Mouse (Mus musculus) intestine, postnatal 0 days (tissue): ENCODE results near the gene Kptn. TPM values are rescaled to one million over a fixed set of nuclear protein-coding genes. Genes with fewer than 3 reads are reported as not detected.

Experiments used
- ATAC-seq: fragments of 200-750 bp; cut with Nextera tagmentation; 2 replicates; pipeline ENCODE4 v1.8.0; 2017; ENCODE audit warnings: mild to moderate bottlenecking, moderate TSS enrichment, moderate library complexity
- H3K27ac ChIP-seq: fragments of 300-500 bp; sonication (generic); 2 replicates; pipeline ENCODE4 v1.5.1; 2014; ENCODE audit warnings: mild to moderate bottlenecking, low read depth, low read length, moderate library complexity
- H3K27me3 ChIP-seq: fragments of 300-500 bp; sonication (generic); replicated peaks from 2 replicates; pipeline ENCODE4 v1.6.1; 2014; ENCODE audit warnings: low read length, mixed read lengths; ENCODE audit not compliant: control insufficient read depth, insufficient read depth
- H3K36me3 ChIP-seq: fragments of 300-500 bp; sonication (generic); 2 replicates; pipeline ENCODE4 v1.6.1; 2014; ENCODE audit warnings: mild to moderate bottlenecking, moderate library complexity; ENCODE audit not compliant: control insufficient read depth, insufficient read depth
- H3K4me1 ChIP-seq: fragments of 300-500 bp; sonication (generic); replicated peaks from 2 replicates; pipeline ENCODE4 v1.6.1; 2014; ENCODE audit warnings: antibody characterized with exemption, low read length, mixed read lengths; ENCODE audit not compliant: control insufficient read depth, insufficient read depth
- H3K4me2 ChIP-seq: fragments of 300-500 bp; sonication (generic); replicated peaks from 2 replicates; pipeline ENCODE4 v1.6.1; 2014; ENCODE audit warnings: low read depth, mild to moderate bottlenecking, moderate library complexity
- H3K4me3 ChIP-seq: fragments of 300-500 bp; sonication (generic); 2 replicates; pipeline ENCODE4 v1.5.1; 2014; ENCODE audit warnings: low read depth, low read length
- H3K9ac ChIP-seq: fragments of 300-500 bp; sonication (generic); 2 replicates; pipeline ENCODE4 v1.6.1; 2014; ENCODE audit warnings: mild to moderate bottlenecking, low read depth, low read length
- H3K9me3 ChIP-seq: fragments of 300-500 bp; sonication (generic); 2 replicates; pipeline ENCODE4 v1.6.1; 2016; ENCODE audit warnings: mixed run types; ENCODE audit not compliant: control insufficient read depth
- CTCF ChIP-seq: sonication (generic); IDR thresholded peaks from 2 replicates; pipeline ENCODE4 v1.5.1; 2016; ENCODE audit warnings: low read depth, mild to moderate bottlenecking, control low read depth, antibody characterized with exemption, moderate library complexity
- WGBS: fragments of 180-500 bp; shearing (Covaris S2); extraction: QIAGEN DNeasy Blood & Tissue Kit; methylation state at CpG from one replicate; pipeline ENCODE4 v1.1.7; 2014; 5-methylcytosine and 5-hydroxymethylcytosine counted together
- polyA plus RNA-seq: library from polyadenylated mRNA; unstranded; fragments of >200 nt; fragmentation: Nextera tagmentation; extraction: Ambion mirVana; gene quantifications from 2 replicates; pipeline ENCODE4 v1.2.1, GENCODE M21; 2015

Kptn gene
- polyA plus RNA-seq, 1 experiment from 2014 or later, result 14.4 TPM

DNA sequence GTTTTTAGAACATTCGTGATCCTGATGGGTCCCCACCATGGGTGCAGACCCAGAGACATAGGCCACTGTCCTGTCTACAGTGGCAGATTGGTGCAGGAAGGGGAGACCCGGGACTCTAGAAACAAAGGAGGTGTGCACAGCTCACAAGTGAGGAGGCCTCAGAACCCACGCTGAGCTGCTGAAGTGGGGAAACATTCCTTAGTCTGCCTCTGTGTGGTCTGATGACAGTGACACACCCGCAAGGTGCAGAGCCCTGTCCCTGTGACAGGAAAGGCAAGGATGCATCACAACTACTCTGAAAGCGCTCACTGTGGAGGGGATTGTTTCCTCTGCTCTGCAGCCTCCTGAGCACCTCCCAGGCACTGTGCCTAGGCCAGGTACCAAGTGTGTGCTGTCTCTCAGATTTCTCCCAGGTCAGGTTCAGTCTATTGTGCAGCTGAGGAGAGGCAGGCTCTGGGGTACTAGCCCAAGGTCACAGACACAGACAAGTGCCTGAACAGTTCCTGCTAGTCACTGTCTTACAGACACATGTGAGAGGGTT is 16.9 kb upstream of the Kptn start:
- no peak for TF ChIP-seq CTCF
- Histone ChIP-seq H3K9me3 (no peaks in the 10 kb centered on the region), H3K9ac (no peak overlapping the region), H3K27ac (no peak overlapping the region), H3K4me3 (no peak overlapping the region), H3K27me3 (no peaks in the 10 kb centered on the region), H3K4me1 (no peaks in the 10 kb centered on the region), H3K4me2 (no peak overlapping the region), H3K36me3 (peaks cover 30% of the 10 kb centered on the region)
- ATAC-seq, result no peak
- WGBS, result 71% methylated on average over 5 of the region's 5 CpGs

DNA sequence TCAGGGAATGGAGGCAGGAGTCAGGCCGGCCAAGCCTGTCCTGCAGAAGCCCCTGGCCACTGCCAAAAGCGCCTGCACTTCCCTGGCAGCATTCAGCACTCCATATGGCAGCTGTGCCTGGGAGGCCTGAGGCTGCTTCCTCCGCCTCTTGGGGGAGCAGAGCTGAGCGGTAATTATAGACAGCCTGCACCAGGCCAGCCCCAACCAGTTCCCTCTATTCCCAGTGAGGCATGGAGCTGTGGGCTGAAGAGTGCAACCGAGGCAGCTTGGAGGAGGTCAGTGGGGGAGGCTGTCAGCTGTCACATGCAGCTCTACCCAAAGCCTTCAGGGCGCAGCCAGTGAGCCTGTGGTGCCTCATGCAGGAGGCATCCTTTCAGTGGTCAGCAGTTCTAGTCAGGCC is 15.9 kb upstream of the Kptn start:
- Histone ChIP-seq H3K27ac (no peak overlapping the region), H3K27me3 (no peaks in the 10 kb centered on the region), H3K9me3 (no peaks in the 10 kb centered on the region), H3K9ac (no peak overlapping the region), H3K4me3 (no peak overlapping the region), H3K4me1 (no peaks in the 10 kb centered on the region), H3K4me2 (no peak overlapping the region), H3K36me3 (peaks cover 40% of the 10 kb centered on the region)
- no peak for TF ChIP-seq CTCF
- no peak for ATAC-seq
- 76% methylated on average over 6 of the region's 6 CpGs for WGBS

DNA sequence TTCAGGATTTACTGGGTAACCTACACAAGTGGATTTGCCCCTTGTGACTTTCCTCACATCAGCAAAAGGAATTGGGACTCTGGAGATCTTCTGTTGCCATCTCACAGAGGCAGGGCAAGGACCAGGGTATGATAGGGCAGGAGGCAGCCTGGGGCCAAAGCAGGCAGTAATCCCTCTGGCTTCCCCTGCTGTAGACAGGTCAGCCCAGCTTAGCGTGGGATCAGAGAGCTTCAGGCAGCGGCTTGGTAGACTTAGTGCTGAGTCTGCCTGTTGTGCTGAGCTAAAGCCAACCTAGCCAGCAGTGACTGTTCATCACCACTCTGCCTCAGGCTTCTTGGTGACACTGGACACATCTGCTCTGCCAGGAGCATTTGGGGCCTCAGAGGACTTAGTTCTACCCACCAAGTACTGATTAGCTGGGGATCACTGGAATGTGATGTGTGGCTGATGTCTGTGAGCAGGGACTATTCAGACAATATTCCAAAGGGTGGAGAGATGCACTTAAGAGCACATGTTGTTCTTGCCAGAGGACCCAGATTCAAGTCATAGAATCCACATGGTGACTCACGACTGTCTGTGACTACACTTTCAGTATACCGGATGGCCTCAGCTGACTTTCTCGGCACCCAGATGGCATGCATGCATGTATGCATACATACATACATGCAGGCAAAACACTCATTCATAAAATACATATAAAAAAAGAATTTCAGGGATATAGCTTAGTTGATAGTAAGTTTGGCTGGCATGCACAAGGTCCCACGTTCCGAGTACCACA is 14.9 kb upstream of the Kptn start:
- 86% methylated on average over 7 of the region's 7 CpGs for WGBS
- Histone ChIP-seq H3K27me3 (no peaks in the 10 kb centered on the region), H3K4me3 (no peak overlapping the region), H3K9ac (no peak overlapping the region), H3K36me3 (peaks cover 50% of the 10 kb centered on the region), H3K4me1 (no peaks in the 10 kb centered on the region), H3K9me3 (no peaks in the 10 kb centered on the region), H3K27ac (no peak overlapping the region), H3K4me2 (no peak overlapping the region)
- no peak for TF ChIP-seq CTCF
- ATAC-seq, result no peak

DNA sequence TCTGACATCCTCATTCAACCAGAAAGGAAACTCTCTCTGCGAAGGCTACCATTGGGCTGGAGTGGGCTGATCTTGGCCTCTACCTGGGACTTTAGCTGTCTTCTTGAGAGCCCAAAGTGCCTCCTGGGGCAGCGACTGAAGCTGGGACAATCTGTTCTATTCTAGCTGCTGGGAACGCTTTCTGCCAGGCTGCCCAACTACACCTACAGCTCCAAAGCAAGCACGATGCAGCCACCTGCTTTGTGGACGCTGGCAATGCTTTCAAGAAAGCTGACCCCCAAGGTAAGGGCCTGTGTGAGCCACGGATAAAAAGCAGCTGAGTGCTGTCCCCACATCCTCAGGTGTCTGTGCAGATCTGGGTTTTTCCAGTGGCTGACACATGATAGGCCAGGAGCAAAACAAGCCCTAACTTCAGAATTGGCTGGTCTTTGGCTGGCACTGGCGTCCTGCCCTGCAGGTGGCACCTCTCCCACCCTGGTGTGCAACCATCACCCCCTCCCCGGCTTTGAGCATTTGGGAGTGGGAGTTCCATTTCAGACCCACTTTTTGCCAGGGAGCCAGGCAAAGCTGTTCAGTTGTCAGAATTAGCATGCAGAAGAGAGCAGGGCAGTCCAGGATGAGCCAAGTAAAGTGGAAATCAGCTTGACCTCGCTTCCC is 10.7 kb upstream of the Kptn start:
- Histone ChIP-seq H3K36me3 (peaks cover 87% of the 10 kb centered on the region), H3K4me1 (no peaks in the 10 kb centered on the region), H3K4me3 (no peak overlapping the region), H3K9ac (no peak overlapping the region), H3K27ac (no peak overlapping the region), H3K9me3 (no peaks in the 10 kb centered on the region), H3K4me2 (no peak overlapping the region), H3K27me3 (no peaks in the 10 kb centered on the region)
- no peak for TF ChIP-seq CTCF
- WGBS, result 94% methylated on average over 9 of the region's 9 CpGs
- ATAC-seq, result no peak

DNA sequence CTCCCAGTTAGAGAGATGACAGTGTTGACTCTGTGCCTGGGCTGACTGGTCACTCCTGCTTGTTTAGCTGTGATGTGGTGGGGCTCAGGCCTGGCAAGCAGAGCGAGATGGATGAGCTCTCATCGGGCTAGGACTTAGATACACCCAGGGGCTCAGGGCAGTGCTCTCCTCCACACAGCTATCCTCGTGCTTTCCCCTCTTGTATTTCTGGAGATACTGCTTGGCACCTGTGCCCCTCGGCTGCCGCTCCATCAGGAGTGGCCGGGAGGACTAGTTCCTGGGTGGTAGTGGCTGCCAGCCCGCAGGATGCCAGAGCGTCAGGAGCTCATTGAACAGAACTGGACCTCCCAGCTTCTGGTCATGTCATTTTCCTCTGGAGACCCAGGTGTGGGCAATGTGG is 9.5 kb upstream of the Kptn start:
- Histone ChIP-seq H3K27ac (no peak overlapping the region), H3K27me3 (no peaks in the 10 kb centered on the region), H3K36me3 (peaks cover 88% of the 10 kb centered on the region), H3K4me3 (no peak overlapping the region), H3K4me2 (no peak overlapping the region), H3K9ac (no peak overlapping the region), H3K4me1 (no peaks in the 10 kb centered on the region), H3K9me3 (no peaks in the 10 kb centered on the region)
- WGBS, result 92% methylated on average over 8 of the region's 8 CpGs
- TF ChIP-seq CTCF, result no peak
- no peak for ATAC-seq

DNA sequence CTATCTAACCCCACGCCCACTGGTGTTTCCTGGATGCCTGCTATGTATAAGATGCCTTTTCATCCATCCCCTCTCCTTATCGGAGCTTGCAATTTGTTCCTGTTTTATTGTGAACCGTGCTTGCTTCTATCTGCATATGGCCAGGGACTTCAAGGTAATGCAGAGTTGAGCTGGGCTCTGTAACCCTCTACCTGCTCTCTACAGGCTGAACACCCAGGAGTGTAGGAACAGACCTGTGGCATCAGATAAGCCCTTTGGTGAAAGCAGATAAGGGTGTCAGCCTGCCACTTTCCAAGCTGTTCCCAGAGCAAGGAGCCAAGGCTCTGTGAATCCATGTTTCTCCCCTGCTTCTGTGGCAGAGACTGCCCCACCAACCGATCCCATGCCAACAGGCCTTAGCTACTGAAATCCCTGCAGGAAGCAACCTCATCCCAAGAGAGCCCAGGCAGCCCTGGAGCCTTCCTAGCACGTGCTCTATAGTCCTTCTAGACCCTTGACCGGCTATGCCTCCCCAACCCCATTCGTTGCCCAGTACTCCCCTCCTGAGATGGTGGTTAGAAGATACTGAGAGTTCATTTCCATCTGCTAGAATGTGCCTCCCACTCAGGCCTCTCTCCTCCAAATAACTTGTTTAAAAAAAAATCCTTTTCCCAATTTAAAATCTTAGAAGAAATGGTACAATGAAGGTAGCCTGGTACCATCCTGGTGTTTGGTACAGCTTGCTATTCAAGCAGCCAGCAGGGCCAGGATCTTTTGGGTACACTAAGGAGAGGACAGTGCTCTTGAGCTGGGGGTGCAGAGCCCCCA is 8.2 kb upstream of the Kptn start:
- H3K36me3 ChIP-seq, result peaks cover 95% of the 10 kb centered on the region
- 91% methylated on average over 7 of the region's 7 CpGs for WGBS
- H3K4me3 ChIP-seq, result no peak overlapping the region
- H3K27ac ChIP-seq, result no peak overlapping the region
- no peaks in the 10 kb centered on the region for H3K9me3 ChIP-seq
- no peak for ATAC-seq
- TF ChIP-seq CTCF, result no peak
- H3K9ac ChIP-seq, result no peak overlapping the region
- no peaks in the 10 kb centered on the region for H3K27me3 ChIP-seq
- no peaks in the 10 kb centered on the region for H3K4me1 ChIP-seq
- H3K4me2 ChIP-seq, result no peak overlapping the region
